Mouse (Mus musculus): ENCODE results near the gene Syngr4.
A peak's percentile ranks its signal among the peaks of the same experiment; 100 is the strongest.

The Syngr4 gene

GRCm38 (mm10) chr7:45865925-45866910 lies 30.3 kb downstream of the Syngr4 start:
- peak; percentile 62 to 79 for DNase-seq

DNA sequence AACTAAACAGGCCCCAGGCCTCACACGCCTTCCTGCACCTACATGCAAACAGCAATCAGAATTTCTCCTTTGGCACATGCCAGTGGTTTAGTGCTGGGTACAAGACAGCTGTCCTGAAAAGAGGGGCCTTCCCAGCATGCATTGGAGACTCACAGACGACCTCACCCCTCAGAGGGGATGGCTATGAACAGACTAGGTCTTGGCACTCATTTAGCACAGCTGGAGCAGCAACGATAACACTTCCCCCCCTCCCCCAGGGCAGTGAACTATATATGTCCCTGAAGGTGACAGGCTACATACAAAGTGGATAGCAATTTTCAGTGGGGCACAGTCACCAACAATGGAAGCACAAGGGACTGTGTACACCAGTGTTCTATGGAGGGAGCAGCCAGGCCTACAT lies 32.1 kb downstream of the Syngr4 start:
- no peak for DNase-seq

GRCm38 (mm10) chr7:45862804-45863203 lies 33.7 kb downstream of the Syngr4 start:
- no peak for DNase-seq

- no peak for DNase-seq
These were observed 37.5 kb downstream of the Syngr4 start for GRCm38 (mm10) chr7:45859008-45859407.

- DNase-seq: peak; percentile 50 to 57
These were observed 39.3 kb downstream of the Syngr4 start for GRCm38 (mm10) chr7:45856950-45857901.

GRCm38 (mm10) chr7:45853089-45853488 lies 43.4 kb downstream of the Syngr4 start:
- no peak for DNase-seq

GRCm38 (mm10) chr7:45850661-45851060 lies 45.9 kb downstream of the Syngr4 start:
- no peak for DNase-seq

DNA sequence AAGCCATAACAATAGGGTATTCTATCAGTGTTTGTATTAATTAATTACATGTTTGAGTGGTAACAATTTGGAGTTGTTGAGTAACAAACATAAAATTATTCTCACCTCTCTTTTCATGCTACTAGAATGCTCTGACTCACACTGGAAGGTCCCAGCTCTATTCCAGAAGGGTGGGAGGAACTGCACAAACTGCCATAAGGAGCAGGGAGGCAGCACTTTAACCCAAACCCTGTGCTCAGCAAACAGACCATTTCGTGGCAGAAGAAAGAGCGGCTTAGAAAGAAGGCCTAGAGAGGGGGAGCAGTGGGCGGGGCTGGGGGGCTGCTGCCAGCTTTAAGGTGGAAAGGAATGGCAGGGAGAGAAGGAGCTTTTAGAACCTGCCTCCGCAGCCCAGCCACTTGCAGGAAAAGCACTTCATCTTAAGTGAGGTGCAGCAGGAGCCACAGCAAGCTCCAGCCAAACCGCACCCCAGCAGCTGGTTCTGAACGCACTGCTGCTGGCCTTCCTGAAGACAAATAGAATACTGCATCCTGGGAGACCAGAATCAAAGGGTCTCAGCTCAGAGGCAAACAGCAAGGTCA lies 48.0 kb downstream of the Syngr4 start:
- no peak for DNase-seq

GRCm38 (mm10) chr7:45842950-45843744 lies 53.4 kb downstream of the Syngr4 start:
- no peak for DNase-seq
